Mouse (Mus musculus): ENCODE measurements at regions not wholly inside any gene's neighbourhood (a gene's known extent, or its start where the extent isn't known, plus 50 kb on each side); places are given as distances from the start of the nearest gene placed in this dataset.

- 65% methylated on average over 2 of the region's 2 CpGs for WGBS
These were observed 71.5 kb downstream of the Tmem121 start for GRCm38 (mm10) chr12:113257243-113257642.

GRCm38 (mm10) chr12:113259476-113259875 lies 73.7 kb downstream of the Tmem121 start:
- no peaks in the 10 kb centered on the region for H3K27me3 ChIP-seq (ENCODE audit: insufficient read depth, low read length)
- DNase-seq (ENCODE audit: low spot score) (no peak), ATAC-seq (no peak)
- TF ChIP-seq CTCF (IDR thresholded peaks at IDR 0.05; ENCODE audit: low read depth) = no peak
- no peak overlapping the region for H3K27ac ChIP-seq
- no peak overlapping the region for H3K4me3 ChIP-seq (ENCODE audit: low read length)
- H3K36me3 ChIP-seq (ENCODE audit: insufficient read depth, low read length) = no peaks in the 10 kb centered on the region
- WGBS = 89% methylated on average over 3 of the region's 3 CpGs
- H3K9me3 ChIP-seq (ENCODE audit: low read length) = no peaks in the 10 kb centered on the region
- no peak overlapping the region for H3K4me2 ChIP-seq (ENCODE audit: low read depth, low read length)
- no peaks in the 10 kb centered on the region for H3K4me1 ChIP-seq (ENCODE audit: insufficient read depth, low read length)
- no peak overlapping the region for H3K9ac ChIP-seq (replicated peaks; ENCODE audit: low read length)

More at GRCm38 (mm10) chr12:113257243-113257642, 71.5 kb downstream of the Tmem121 start:
- Histone ChIP-seq H3K4me3 (ENCODE audit: low read length) (no peak overlapping the region), H3K9ac (replicated peaks; ENCODE audit: low read length) (no peak overlapping the region), H3K27me3 (ENCODE audit: insufficient read depth, low read length) (no peaks in the 10 kb centered on the region), H3K4me1 (ENCODE audit: insufficient read depth, low read length) (no peaks in the 10 kb centered on the region), H3K36me3 (ENCODE audit: insufficient read depth, low read length) (no peaks in the 10 kb centered on the region), H3K27ac (no peak overlapping the region), H3K9me3 (ENCODE audit: low read length) (no peaks in the 10 kb centered on the region), H3K4me2 (ENCODE audit: low read depth, low read length) (no peak overlapping the region)
- TF ChIP-seq CTCF (IDR thresholded peaks at IDR 0.05; ENCODE audit: low read depth) = no peak
- no peak for ATAC-seq
- DNase-seq (ENCODE audit: low spot score) = no peak

GRCm38 (mm10) chr12:113260304-113260703 lies 74.6 kb downstream of the Tmem121 start:
- DNase-seq (ENCODE audit: low spot score) = no peak
- Histone ChIP-seq H3K36me3 (ENCODE audit: insufficient read depth, low read length) (no peaks in the 10 kb centered on the region), H3K27me3 (ENCODE audit: insufficient read depth, low read length) (no peaks in the 10 kb centered on the region), H3K4me1 (ENCODE audit: insufficient read depth, low read length) (no peaks in the 10 kb centered on the region), H3K9me3 (ENCODE audit: low read length) (no peaks in the 10 kb centered on the region), H3K4me3 (ENCODE audit: low read length) (no peak overlapping the region), H3K27ac (no peak overlapping the region), H3K4me2 (ENCODE audit: low read depth, low read length) (no peak overlapping the region), H3K9ac (replicated peaks; ENCODE audit: low read length) (no peak overlapping the region)
- no peak for TF ChIP-seq CTCF (IDR thresholded peaks at IDR 0.05; ENCODE audit: low read depth)
- ATAC-seq = no peak
- 90% methylated on average over 6 of the region's 6 CpGs for WGBS

DNA sequence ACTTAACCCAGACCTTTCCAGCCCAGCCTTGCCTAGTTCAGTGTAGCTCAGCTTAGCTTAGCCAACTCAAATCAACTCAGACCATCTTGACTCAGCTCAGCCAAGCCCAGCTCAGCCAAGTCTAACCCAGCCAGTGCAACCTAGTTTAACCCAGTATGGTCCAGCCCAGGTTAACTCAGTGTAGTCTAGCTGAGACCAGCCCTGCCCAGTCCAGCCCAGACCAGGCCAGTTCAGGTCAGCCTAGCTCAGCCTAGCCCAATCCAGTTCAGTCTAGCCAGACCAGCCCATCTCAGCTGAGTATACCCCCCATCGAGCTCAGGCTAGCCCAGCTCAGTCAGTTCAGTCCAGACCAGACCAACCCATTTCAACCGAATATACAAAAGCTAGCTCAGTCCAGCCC lies 90.2 kb downstream of the Tmem121 start:
- no peak for TF ChIP-seq CTCF (IDR thresholded peaks at IDR 0.05; ENCODE audit: low read depth)
- ATAC-seq (peak; percentile 7; the same call in 1 of the 2 replicates), DNase-seq (ENCODE audit: low spot score) (no peak)
- Histone ChIP-seq H3K4me2 (ENCODE audit: low read depth, low read length) (no peak overlapping the region), H3K9ac (replicated peaks; ENCODE audit: low read length) (no peak overlapping the region), H3K4me3 (ENCODE audit: low read length) (no peak overlapping the region), H3K36me3 (ENCODE audit: insufficient read depth, low read length) (no peaks in the 10 kb centered on the region), H3K9me3 (ENCODE audit: low read length) (no peaks in the 10 kb centered on the region), H3K27me3 (ENCODE audit: insufficient read depth, low read length) (no peaks in the 10 kb centered on the region), H3K4me1 (ENCODE audit: insufficient read depth, low read length) (no peaks in the 10 kb centered on the region), H3K27ac (no peak overlapping the region)
- WGBS = 71% methylated on average over 2 of the region's 2 CpGs

DNA sequence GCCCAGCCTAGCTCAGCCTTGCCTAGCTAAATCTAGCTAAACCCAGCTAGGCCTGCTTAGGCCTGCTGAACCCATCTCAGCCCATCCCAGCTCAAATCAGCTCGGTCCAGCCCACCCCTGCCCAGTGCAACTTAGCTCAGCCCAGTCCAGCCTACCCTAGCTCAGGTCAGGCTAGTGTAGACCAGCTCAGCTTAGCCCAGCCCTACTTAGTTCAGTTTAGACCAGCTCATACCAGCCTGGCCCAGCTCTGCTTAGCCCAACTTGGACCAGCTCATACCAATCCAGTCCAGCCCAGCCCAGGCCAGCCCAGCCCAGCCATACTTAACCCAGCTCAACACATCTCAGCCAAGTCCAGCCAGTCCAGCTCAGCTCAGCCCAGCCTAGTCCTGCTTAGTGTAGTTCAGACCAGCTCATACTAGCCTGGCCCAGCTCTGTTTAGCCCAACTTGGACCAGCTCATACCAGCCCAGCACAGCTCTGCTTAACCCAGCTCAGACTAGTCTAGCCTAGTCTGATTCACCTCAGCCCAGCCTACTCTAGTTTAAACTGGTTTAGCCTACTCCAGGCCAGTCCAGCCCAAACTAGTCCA lies 90.7 kb downstream of the Tmem121 start:
- TF ChIP-seq CTCF (IDR thresholded peaks at IDR 0.05; ENCODE audit: low read depth) = no peak
- ATAC-seq (peak; percentile 60), DNase-seq (ENCODE audit: low spot score) (no peak)
- Histone ChIP-seq H3K4me1 (ENCODE audit: insufficient read depth, low read length) (no peaks in the 10 kb centered on the region), H3K27ac (no peak overlapping the region), H3K4me2 (ENCODE audit: low read depth, low read length) (no peak overlapping the region), H3K9me3 (ENCODE audit: low read length) (no peaks in the 10 kb centered on the region), H3K36me3 (ENCODE audit: insufficient read depth, low read length) (no peaks in the 10 kb centered on the region), H3K4me3 (ENCODE audit: low read length) (no peak overlapping the region), H3K9ac (replicated peaks; ENCODE audit: low read length) (no peak overlapping the region), H3K27me3 (ENCODE audit: insufficient read depth, low read length) (no peaks in the 10 kb centered on the region)
- 73% methylated on average over 1 of the region's 1 CpGs for WGBS

- ATAC-seq = no peak
- no peak overlapping the region for H3K27ac ChIP-seq
These were observed 92.0 kb downstream of the Tmem121 start for GRCm38 (mm10) chr12:113277741-113278140.

DNA sequence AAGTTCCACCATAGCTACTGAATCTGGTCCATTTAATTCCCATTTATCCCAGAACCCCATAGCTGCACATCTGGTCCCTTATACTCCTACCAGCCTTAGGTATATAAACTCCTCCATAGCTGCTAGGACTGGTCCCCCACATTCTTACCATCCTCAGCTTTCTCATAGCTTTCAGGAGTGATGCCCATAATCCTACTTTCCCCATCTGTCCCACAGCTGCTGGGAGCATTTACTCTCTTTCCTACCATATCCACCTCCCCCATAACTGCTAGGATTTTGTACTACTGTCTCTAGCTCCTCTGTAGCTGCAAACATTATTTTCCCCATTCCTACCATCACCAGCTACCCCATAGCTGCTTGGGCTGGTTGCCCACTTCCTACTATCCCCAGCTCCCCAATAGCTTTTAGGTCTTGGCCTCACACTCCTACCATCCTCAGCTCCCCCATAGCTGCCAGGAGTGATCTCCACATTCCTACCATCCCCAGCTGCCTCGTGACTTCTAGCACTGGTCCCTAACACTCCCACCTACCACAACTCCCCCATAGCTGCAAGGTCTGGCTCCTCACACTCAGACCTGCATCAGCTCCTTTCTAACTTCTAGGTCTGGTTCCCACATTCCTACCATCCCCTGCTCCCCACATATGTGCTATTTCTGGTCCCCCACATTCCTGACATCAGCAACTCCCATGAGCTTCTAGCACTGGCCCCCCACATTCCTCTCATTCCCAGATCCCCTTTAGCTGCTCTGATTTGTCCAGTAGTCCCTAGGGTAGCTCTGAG lies 106.5 kb downstream of the Tmem121 start:
- no peaks in the 10 kb centered on the region for H3K27me3 ChIP-seq (ENCODE audit: insufficient read depth, low read length)
- H3K9me3 ChIP-seq (ENCODE audit: low read length) = no peaks in the 10 kb centered on the region
- H3K27ac ChIP-seq = no peak overlapping the region
- no peak for TF ChIP-seq CTCF (IDR thresholded peaks at IDR 0.05; ENCODE audit: low read depth)
- no peak overlapping the region for H3K4me3 ChIP-seq (ENCODE audit: low read length)
- 29% methylated on average over 1 of the region's 1 CpGs for WGBS
- no peak for DNase-seq (ENCODE audit: low spot score)
- H3K4me1 ChIP-seq (ENCODE audit: insufficient read depth, low read length) = no peaks in the 10 kb centered on the region
- no peak overlapping the region for H3K9ac ChIP-seq (replicated peaks; ENCODE audit: low read length)
- no peak for ATAC-seq
- no peak overlapping the region for H3K4me2 ChIP-seq (ENCODE audit: low read depth, low read length)
- no peaks in the 10 kb centered on the region for H3K36me3 ChIP-seq (ENCODE audit: insufficient read depth, low read length)

More at GRCm38 (mm10) chr12:113277741-113278140, 92.0 kb downstream of the Tmem121 start:
- no peak for DNase-seq (ENCODE audit: low spot score)
- Histone ChIP-seq H3K9ac (replicated peaks; ENCODE audit: low read length) (no peak overlapping the region), H3K36me3 (ENCODE audit: insufficient read depth, low read length) (no peaks in the 10 kb centered on the region), H3K27me3 (ENCODE audit: insufficient read depth, low read length) (no peaks in the 10 kb centered on the region), H3K4me2 (ENCODE audit: low read depth, low read length) (no peak overlapping the region), H3K4me1 (ENCODE audit: insufficient read depth, low read length) (no peaks in the 10 kb centered on the region), H3K4me3 (ENCODE audit: low read length) (no peak overlapping the region), H3K9me3 (ENCODE audit: low read length) (no peaks in the 10 kb centered on the region)
- TF ChIP-seq CTCF (IDR thresholded peaks at IDR 0.05; ENCODE audit: low read depth) = no peak
- WGBS = 92% methylated on average over 5 of the region's 5 CpGs
